Mouse (Mus musculus) MEL (cell line): ENCODE results near the gene Tanc1. TPM values are rescaled to one million over a fixed set of nuclear protein-coding genes. Genes with fewer than 3 reads are reported as not detected.

Experiments used
- DNase-seq: peaks from one replicate; pipeline ENCODE4 v3.0.0; 2011; ENCODE audit warnings: low read depth, low spot score
- H3K27ac ChIP-seq: 2 replicates; pipeline ENCODE4 v1.5.1; 2012; ENCODE audit warnings: low read depth, mild to moderate bottlenecking, control low read depth, low read length, moderate library complexity; ENCODE audit not compliant: control insufficient read depth
- H3K27me3 ChIP-seq, 2 experiments: fragments of 150-350 bp in 1 of 2; sonication (generic) in 1 of 2; 2 replicates each; pipeline ENCODE4 v1.6.1; 2012; ENCODE audit warnings: low read length in 2 of 2, mild to moderate bottlenecking in 2 of 2, improper control_type of control experiment in 1 of 2, moderate library complexity in 1 of 2; ENCODE audit not compliant: insufficient read depth in 2 of 2, control insufficient read depth in 1 of 2
- H3K36me3 ChIP-seq, 2 experiments: 2 replicates each; pipeline ENCODE4 v1.6.1; 2012 to 2014; ENCODE audit warnings: low read length in 2 of 2, improper control_type of control experiment in 1 of 2, inconsistent platforms in 1 of 2, mild to moderate bottlenecking in 1 of 2; ENCODE audit not compliant: insufficient read depth in 2 of 2, control insufficient read depth in 1 of 2
- H3K4me1 ChIP-seq, 2 experiments: fragments of 150-350 bp in 1 of 2; sonication (generic) in 1 of 2; 2 replicates each; pipeline ENCODE4 v1.6.1; 2012; ENCODE audit warnings: low read length in 2 of 2, improper control_type of control experiment in 1 of 2, mild to moderate bottlenecking in 1 of 2; ENCODE audit not compliant: insufficient read depth in 2 of 2, control insufficient read depth in 1 of 2
- H3K4me3 ChIP-seq, 2 experiments: fragments of 150-350 bp in 1 of 2; sonication (generic) in 1 of 2; 2 replicates each; pipeline ENCODE4 v1.5.1; 2012; ENCODE audit warnings: low read depth in 2 of 2, low read length in 2 of 2, mild to moderate bottlenecking in 2 of 2, moderate library complexity in 2 of 2, control low read depth in 1 of 2, improper control_type of control experiment in 1 of 2; ENCODE audit not compliant: control insufficient read depth in 1 of 2, insufficient read depth in 1 of 2
- H3K79me2 ChIP-seq: 2 replicates; pipeline ENCODE4 v1.6.1; 2012; ENCODE audit warnings: mild to moderate bottlenecking, low read length, moderate library complexity; ENCODE audit not compliant: control insufficient read depth, poor library complexity, insufficient read depth
- H3K9ac ChIP-seq: 2 replicates; pipeline ENCODE4 v1.6.1; 2012; ENCODE audit warnings: low read depth, mild to moderate bottlenecking, control low read depth, low read length, moderate library complexity; ENCODE audit not compliant: control insufficient read depth, poor library complexity, severe bottlenecking
- H3K9me3 ChIP-seq: fragments of 150-350 bp; sonication (generic); replicated peaks from 2 replicates; pipeline ENCODE4 v1.6.1; 2012; ENCODE audit warnings: mild to moderate bottlenecking, low read length, improper control_type of control experiment, moderate library complexity; ENCODE audit not compliant: insufficient read depth
- BHLHE40 ChIP-seq: IDR thresholded peaks from 2 replicates; pipeline ENCODE4 v1.6.1; 2012; ENCODE audit warnings: low read depth, mild to moderate bottlenecking, inconsistent platforms, low read length, improper control_type of control experiment, borderline replicate concordance
- CHD2 ChIP-seq: IDR thresholded peaks from 2 replicates; pipeline ENCODE4 v1.6.1; 2011; ENCODE audit warnings: low read length, improper control_type of control experiment
- CTCF ChIP-seq, 3 experiments: IDR thresholded peaks in 2 of 3; conservative IDR thresholded peaks in 1 of 3; 2 replicates each; pipeline ENCODE4 v1.5.1; 2011 to 2012; ENCODE audit warnings: low read length in 3 of 3, low read depth in 2 of 3, mild to moderate bottlenecking in 2 of 3, improper control_type of control experiment in 1 of 3, inconsistent platforms in 1 of 3, mixed read lengths in 1 of 3, moderate library complexity in 1 of 3; ENCODE audit not compliant: control insufficient read depth in 1 of 3, insufficient read depth in 1 of 3, poor library complexity in 1 of 3, severe bottlenecking in 1 of 3
- EP300 ChIP-seq, 2 experiments: IDR thresholded peaks; 2 replicates each; pipeline ENCODE4 v1.6.1; 2011; ENCODE audit warnings: improper control_type of control experiment in 2 of 2, low read length in 2 of 2, low read depth in 1 of 2, mild to moderate bottlenecking in 1 of 2
- ETS1 ChIP-seq: IDR thresholded peaks from 2 replicates; pipeline ENCODE4 v1.6.1; 2012; ENCODE audit warnings: low read depth, mild to moderate bottlenecking, inconsistent platforms, low read length, improper control_type of control experiment, moderate library complexity
- GABPA ChIP-seq: IDR thresholded peaks from 2 replicates; pipeline ENCODE4 v1.6.1; 2012; ENCODE audit warnings: low read depth, mild to moderate bottlenecking, inconsistent platforms, low read length, improper control_type of control experiment, moderate library complexity
- GATA1 ChIP-seq: IDR thresholded peaks from 2 replicates; pipeline ENCODE4 v1.6.1; 2011; ENCODE audit warnings: low read depth, low read length, improper control_type of control experiment
- JUND ChIP-seq: IDR thresholded peaks from 2 replicates; pipeline ENCODE4 v1.6.1; 2011; ENCODE audit warnings: low read depth, mild to moderate bottlenecking, improper control_type of control experiment, low read length
- KAT2A ChIP-seq: conservative IDR thresholded peaks from 2 replicates; pipeline ENCODE4 v1.6.1; 2012; ENCODE audit warnings: low read depth, low read length, improper control_type of control experiment, inconsistent platforms
- MAX ChIP-seq: IDR thresholded peaks from 2 replicates; pipeline ENCODE4 v1.6.1; 2011; ENCODE audit warnings: low read length, improper control_type of control experiment
- MYB ChIP-seq: IDR thresholded peaks from 2 replicates; pipeline ENCODE4 v1.6.1; 2011; ENCODE audit warnings: mild to moderate bottlenecking, low read depth, low read length, improper control_type of control experiment
- POLR2AphosphoS2 ChIP-seq: IDR thresholded peaks from 2 replicates; pipeline ENCODE4 v1.6.1; 2011; ENCODE audit warnings: low read length, improper control_type of control experiment
- RAD21 ChIP-seq: IDR thresholded peaks from 2 replicates; pipeline ENCODE4 v1.6.1; 2011; ENCODE audit warnings: mild to moderate bottlenecking, low read depth, low read length, improper control_type of control experiment
- RCOR1 ChIP-seq: IDR thresholded peaks from 2 replicates; pipeline ENCODE4 v1.6.1; 2012; ENCODE audit warnings: low read depth, mild to moderate bottlenecking, inconsistent platforms, low read length, improper control_type of control experiment
- SMC3 ChIP-seq: IDR thresholded peaks from 2 replicates; pipeline ENCODE4 v1.6.1; 2011; ENCODE audit warnings: low read depth, low read length, improper control_type of control experiment
- TAL1 ChIP-seq: IDR thresholded peaks from 2 replicates; pipeline ENCODE4 v1.6.1; 2012; ENCODE audit warnings: mild to moderate bottlenecking, inconsistent platforms, low read length, moderate library complexity, mixed read lengths
- TCF12 ChIP-seq: IDR thresholded peaks from 2 replicates; pipeline ENCODE4 v1.6.1; 2014; ENCODE audit warnings: low read depth, mild to moderate bottlenecking, inconsistent platforms, low read length, improper control_type of control experiment, moderate library complexity
- UBTF ChIP-seq: IDR thresholded peaks from 2 replicates; pipeline ENCODE4 v1.6.1; 2012; ENCODE audit warnings: low read depth, mild to moderate bottlenecking, inconsistent platforms, low read length, improper control_type of control experiment, moderate library complexity, borderline replicate concordance; ENCODE audit not compliant: insufficient read depth
- USF1 ChIP-seq: IDR thresholded peaks from 2 replicates; pipeline ENCODE4 v1.6.1; 2014; ENCODE audit warnings: low read depth, mild to moderate bottlenecking, inconsistent platforms, low read length, improper control_type of control experiment, moderate library complexity
- USF2 ChIP-seq, 2 experiments: IDR thresholded peaks; 2 replicates each; pipeline ENCODE4 v1.6.1; 2011 to 2012; ENCODE audit warnings: improper control_type of control experiment in 2 of 2, low read length in 2 of 2, borderline replicate concordance in 1 of 2, inconsistent platforms in 1 of 2, low read depth in 1 of 2, mild to moderate bottlenecking in 1 of 2; ENCODE audit not compliant: insufficient read depth in 1 of 2
- ZC3H11A ChIP-seq: IDR thresholded peaks from 2 replicates; pipeline ENCODE4 v1.6.1; 2012; ENCODE audit warnings: low read depth, mild to moderate bottlenecking, inconsistent platforms, low read length, improper control_type of control experiment
- ZKSCAN1 ChIP-seq: IDR thresholded peaks from 2 replicates; pipeline ENCODE4 v1.6.1; 2012; ENCODE audit warnings: low read depth, mild to moderate bottlenecking, inconsistent platforms, low read length, improper control_type of control experiment, moderate library complexity
- ZNF384 ChIP-seq: IDR thresholded peaks from 2 replicates; pipeline ENCODE4 v1.6.1; 2012; ENCODE audit warnings: low read depth, mild to moderate bottlenecking, inconsistent platforms, low read length, improper control_type of control experiment
- polyA plus RNA-seq, 2 experiments: library from polyadenylated mRNA; stranded (reverse) in 1 of 2; unstranded in 1 of 2; fragments of >175 nt in 1 of 2; fragments of >200 nt in 1 of 2; gene quantifications; 2 replicates each; pipeline versions ENCODE4 v1.2.1 to v1.2.4; 2012; ENCODE audit warnings: low replicate concordance in 2 of 2, low read depth in 1 of 2; ENCODE audit not compliant: insufficient read length in 2 of 2, insufficient read depth in 1 of 2, missing spikeins in 1 of 2
- total RNA-seq: library from RNA; depleted of rRNA; stranded (reverse); fragments of 300-350 nt; gene quantifications from 2 replicates; pipeline ENCODE4 v1.2.3, GENCODE M21; 2012

Gene Tanc1
- total and polyA plus RNA-seq, 3 experiments: 0.54 to 0.78 TPM; not detected in 1

DNA sequence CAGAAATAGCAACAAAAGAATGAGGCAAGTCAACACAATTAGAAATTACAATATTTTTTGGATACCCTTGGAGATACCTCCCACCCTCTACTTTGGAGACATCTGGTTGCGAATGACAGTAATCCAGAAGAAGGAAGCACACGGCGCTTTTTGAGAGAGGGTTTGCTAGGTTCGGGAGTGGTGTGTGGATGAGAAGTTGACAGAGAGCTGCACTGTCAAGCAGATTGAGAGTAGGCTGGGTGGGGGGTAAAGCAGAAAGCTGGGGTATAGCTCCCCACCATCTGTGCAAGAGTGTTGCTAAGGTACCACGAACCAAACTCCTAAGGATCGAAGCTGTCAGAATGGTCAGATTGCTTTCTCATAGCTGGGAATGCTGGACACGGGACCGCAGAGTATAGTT lies 40.0 kb downstream of the Tanc1 start:
- H3K27me3 ChIP-seq: no peaks in the 10 kb centered on the region
- no peak overlapping the region for H3K9ac ChIP-seq
- H3K9me3 ChIP-seq: no peaks in the 10 kb centered on the region
- no peak overlapping the region for H3K4me3 ChIP-seq
- TF ChIP-seq BHLHE40 (no peak), CHD2 (no peak), ZC3H11A (no peak), RAD21 (no peak), CTCF (IDR thresholded peaks at IDR 0.05 in 2 of 3, conservative IDR thresholded peaks at IDR 0.05 in 1 of 3; ENCODE audit: control insufficient read depth in 1 of 3, insufficient read depth in 1 of 3, low read depth in 2 of 3, low read length in 3 of 3, poor library complexity in 1 of 3, severe bottlenecking in 1 of 3) (no peak), EP300 (IDR thresholded peaks at IDR 0.05; ENCODE audit: low read depth in 1 of 2, low read length in 2 of 2) (no peak), MAX (no peak), TCF12 (no peak), USF2 (IDR thresholded peaks at IDR 0.05; ENCODE audit: borderline replicate concordance in 1 of 2, insufficient read depth in 1 of 2, low read depth in 1 of 2, low read length in 2 of 2) (no peak), RCOR1 (no peak), POLR2AphosphoS2 (no peak), ZKSCAN1 (no peak), GATA1 (no peak), USF1 (no peak), JUND (no peak), ETS1 (no peak), SMC3 (no peak), GABPA (no peak)
- TF ChIP-seq, all 39 proteins: peak for 0
- Histone ChIP-seq H3K79me2 (no peaks in the 10 kb centered on the region), H3K36me3 (no peaks in the 10 kb centered on the region), H3K27ac (no peak overlapping the region), H3K4me1 (no peaks in the 10 kb centered on the region)
- DNase-seq: no peak

DNA sequence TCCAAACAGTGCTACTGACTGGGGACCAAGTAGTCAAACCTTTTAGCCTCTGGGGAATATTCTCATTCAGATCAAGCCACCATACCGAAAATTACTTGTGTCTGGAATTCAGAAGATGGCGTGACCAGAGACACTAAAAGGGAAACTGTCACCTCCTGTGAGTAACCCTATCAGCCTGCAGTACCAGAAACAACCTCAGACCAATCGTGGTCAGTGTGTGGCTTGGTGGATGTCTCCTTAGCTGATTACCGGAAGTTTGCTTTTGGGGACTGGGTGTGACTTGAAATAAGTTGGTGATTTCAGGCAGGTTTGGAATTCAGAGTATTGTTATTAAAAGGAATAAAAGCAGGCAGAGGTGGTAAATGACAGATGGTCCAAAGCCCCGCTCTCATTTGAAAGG lies 40.9 kb downstream of the Tanc1 start:
- no peak for DNase-seq
- Histone ChIP-seq H3K36me3 (no peaks in the 10 kb centered on the region), H3K27ac (no peak overlapping the region), H3K9me3 (no peaks in the 10 kb centered on the region)
- TF ChIP-seq TAL1: no peak
- no peak for TF ChIP-seq ZNF384
- TF ChIP-seq TCF12: no peak
- TF ChIP-seq UBTF: no peak
- TF ChIP-seq KAT2A: no peak
- TF ChIP-seq MYB: no peak
- TF ChIP-seq, all 39 proteins: peak for 0
- no peak overlapping the region for H3K4me3 ChIP-seq
- no peaks in the 10 kb centered on the region for H3K4me1 ChIP-seq
- no peaks in the 10 kb centered on the region for H3K27me3 ChIP-seq
- no peaks in the 10 kb centered on the region for H3K79me2 ChIP-seq
- no peak overlapping the region for H3K9ac ChIP-seq
